Mouse (Mus musculus): ENCODE results near the gene Lmtk3. TPM values are rescaled to one million over a fixed set of nuclear protein-coding genes. Genes with fewer than 3 reads are reported as not detected.

Gene Lmtk3
- total RNA-seq, 2 experiments from 2014 or later: 6.1 to 8.5 TPM

Other genes starting within 250 kb of the Lmtk3 start
- gene Hsd17b14, start 228.8 kb upstream of the Lmtk3 start, total RNA-seq (2021): 1 to 10 TPM in 1 of 2 experiments, under 1 TPM in 1; 0.56 to 1.2 TPM
- 100 to 1,000 TPM; 165 to 289 TPM for gene Bcat2, start 213.6 kb upstream of the Lmtk3 start, total RNA-seq (2021)
- gene Fgf21, start 168.2 kb upstream of the Lmtk3 start, total RNA-seq (2021): under 1 TPM in 1 of 2 experiments, not detected in 1; 0.33 TPM
- gene Fut1, start 166.4 kb upstream of the Lmtk3 start, total RNA-seq (2021): not detected
- gene Izumo1, start 161.9 kb upstream of the Lmtk3 start, total RNA-seq (2021): under 1 TPM; 0.16 to 0.20 TPM
- 10 to 100 TPM; 18.7 to 26.0 TPM for gene Rasip1, start 156.2 kb upstream of the Lmtk3 start, total RNA-seq (2021)
- gene Mamstr, start 143.8 kb upstream of the Lmtk3 start, total RNA-seq (2021): 10 to 100 TPM in 1 of 2 experiments, 1 to 10 TPM in 1; 3.0 to 11.0 TPM
- gene Fut2, start 117.3 kb upstream of the Lmtk3 start, total RNA-seq (2021): under 1 TPM in 1 of 2 experiments, not detected in 1; 0.17 TPM
- under 1 TPM; 0.23 to 0.83 TPM for gene Ntn5, start 99.7 kb upstream of the Lmtk3 start, total RNA-seq (2021)
- under 1 TPM; 0.23 to 0.99 TPM for gene Sec1, start 89.3 kb upstream of the Lmtk3 start, total RNA-seq (2021)
- 10 to 100 TPM in 1 of 2 experiments, 1 to 10 TPM in 1; 8.6 to 10.2 TPM for gene Car11, start 83.9 kb upstream of the Lmtk3 start, total RNA-seq (2021)
- 100 to 1,000 TPM; 125 to 262 TPM for gene Dbp, start 78.7 kb upstream of the Lmtk3 start, total RNA-seq (2021)
- gene Rpl18, start 68.3 kb upstream of the Lmtk3 start, total RNA-seq (2021): 1,000 to 10,000 TPM; 1,050 to 1,062 TPM
- 10 to 100 TPM; 35.5 to 35.6 TPM for gene Sphk2, start 65.7 kb upstream of the Lmtk3 start, total RNA-seq (2021)
- under 1 TPM; 0.36 to 0.46 TPM for gene Fam83e, start 62.5 kb upstream of the Lmtk3 start, total RNA-seq (2021)
- not detected for gene Spaca4, start 57.9 kb upstream of the Lmtk3 start, total RNA-seq (2021)
- 1 to 10 TPM; 1.1 to 1.4 TPM for gene Sult2b1, start 931 bp downstream of the Lmtk3 start, total RNA-seq (2021)
- gene Cyth2, start 30.8 kb downstream of the Lmtk3 start, total RNA-seq (2021): 100 to 1,000 TPM; 121 to 125 TPM
- under 1 TPM; 0.16 to 0.53 TPM for gene Kcnj14, start 41.0 kb downstream of the Lmtk3 start, total RNA-seq (2021)
- gene Grwd1, start 47.2 kb downstream of the Lmtk3 start, total RNA-seq (2021): 10 to 100 TPM; 27.1 to 36.0 TPM
- 100 to 1,000 TPM; 137 to 140 TPM for gene Kdelr1, start 89.0 kb downstream of the Lmtk3 start, total RNA-seq (2021)
- 1 to 10 TPM in 1 of 2 experiments, under 1 TPM in 1; 0.63 to 1.2 TPM for gene Grin2d, start 94.6 kb downstream of the Lmtk3 start, total RNA-seq (2021)
- gene Syngr4, start 113.0 kb downstream of the Lmtk3 start, total RNA-seq (2021): under 1 TPM in 1 of 2 experiments, not detected in 1; 0.36 TPM
- 10 to 100 TPM; 55.1 to 66.5 TPM for gene Tmem143, start 113.2 kb downstream of the Lmtk3 start, total RNA-seq (2021)
- 100 to 1,000 TPM; 264 to 580 TPM for gene Emp3, start 137.7 kb downstream of the Lmtk3 start, total RNA-seq (2021)
- 10 to 100 TPM; 31.8 to 38.9 TPM for gene Ccdc114, start 140.3 kb downstream of the Lmtk3 start, total RNA-seq (2021)
- gene Abcc6, start 246.6 kb downstream of the Lmtk3 start, total RNA-seq (2021): under 1 TPM in 1 of 2 experiments, not detected in 1; 0.60 TPM
- 10 to 100 TPM; 67.8 to 69.6 TPM for gene Nomo1, start 250.0 kb downstream of the Lmtk3 start, total RNA-seq (2021)